Mouse (Mus musculus) heart, adult 2 months (tissue): ENCODE data around the gene Plxna1. TPM values are rescaled to one million over a fixed set of nuclear protein-coding genes. Genes with fewer than 3 reads are reported as not detected.

Source experiments
- DNase-seq, 2 experiments: peaks; one replicate each; pipeline ENCODE4 v3.0.0; 2021
- H3K27ac ChIP-seq: fragments of 200-600 bp; 2 replicates; pipeline ENCODE4 v1.8.1; 2022
- H3K27me3 ChIP-seq: fragments of 200-500 bp; 2 replicates; pipeline ENCODE4 v1.6.1; 2012; ENCODE audit warnings: mild to moderate bottlenecking, low read length, inconsistent platforms, mixed read lengths; ENCODE audit not compliant: control insufficient read depth, insufficient read depth
- H3K36me3 ChIP-seq: fragments of 200-500 bp; 2 replicates; pipeline ENCODE4 v1.6.1; 2012; ENCODE audit warnings: low read length, inconsistent platforms; ENCODE audit not compliant: control insufficient read depth, insufficient read depth
- H3K4me1 ChIP-seq: fragments of 200-500 bp; 2 replicates; pipeline ENCODE4 v1.6.1; 2011; ENCODE audit warnings: low read length; ENCODE audit not compliant: control insufficient read depth, insufficient read depth
- H3K4me3 ChIP-seq: fragments of 200-600 bp; 2 replicates; pipeline ENCODE4 v1.8.1; 2022
- H3K79me2 ChIP-seq: fragments of 200-500 bp; replicated peaks from 2 replicates; pipeline ENCODE4 v1.6.1; 2012; ENCODE audit warnings: mild to moderate bottlenecking, inconsistent platforms, low read length, moderate library complexity, mixed read lengths; ENCODE audit not compliant: control insufficient read depth, insufficient read depth
- H3K9ac ChIP-seq: fragments of 200-500 bp; 2 replicates; pipeline ENCODE4 v1.6.1; 2012; ENCODE audit warnings: low read depth, mild to moderate bottlenecking, control low read depth, inconsistent platforms, low read length, mixed read lengths
- CTCF ChIP-seq: fragments of 200-600 bp; IDR thresholded peaks from 2 replicates; pipeline ENCODE4 v1.8.1; 2022; ENCODE audit warnings: antibody characterized with exemption, mild to moderate bottlenecking, moderate library complexity
- EP300 ChIP-seq: fragments of 200-500 bp; IDR thresholded peaks from 2 replicates; pipeline ENCODE4 v1.6.1; 2011; ENCODE audit warnings: low read depth, low read length, control low read depth; ENCODE audit not compliant: insufficient read depth
- POLR2A ChIP-seq: fragments of 200-500 bp; IDR thresholded peaks from 2 replicates; pipeline ENCODE4 v1.6.1; 2011; ENCODE audit warnings: mild to moderate bottlenecking, low read depth, low read length, control low read depth; ENCODE audit not compliant: insufficient read depth
- whole genome bisulfite sequencing: fragments of 180-500 bp; shearing (Covaris S2); methylation state at CpG from one replicate; pipeline ENCODE4 v1.1.7; 2018; 5-methylcytosine and 5-hydroxymethylcytosine counted together
- intact Hi-C: fragments of 180-260 bp; cut with DNase I; formaldehyde crosslinking; loops from one replicate; pipeline ENCODE4 v1.15.1; 2025
- polyA plus RNA-seq: library from polyadenylated mRNA; depleted of rRNA; stranded (reverse); fragments of >200 nt; gene quantifications from 2 replicates; pipeline ENCODE4 v1.2.3, GENCODE M21; 2012
- total RNA-seq, 2 experiments: library from RNA; stranded (reverse); gene quantifications; 2 replicates each; pipeline ENCODE4 v1.2.3; 2021

Plxna1 gene
- total and polyA plus RNA-seq, 3 experiments: 17.3 to 21.9 (median 19.9) TPM

- H3K79me2 ChIP-seq: no peaks in the 10 kb centered on the region
- no peaks in the 10 kb centered on the region for H3K36me3 ChIP-seq
- intact Hi-C loops: loop anchor here (2.0 to 10.0 kb wide), 4 partner anchors 17 to 1119 kb away; partner anchors contain the start of genes Klf15 and Plxna1
- peak overlapping the region; percentile 24; the same call in 1 of the 2 replicates for H3K4me3 ChIP-seq
- DNase-seq: no peak
- TF ChIP-seq EP300: no peak
- TF ChIP-seq CTCF: no peak
- TF ChIP-seq POLR2A: no peak
- peak overlapping the region; percentile 78 for H3K27ac ChIP-seq
- WGBS: 25% methylated on average over 3 of the region's 3 CpGs
- no peaks in the 10 kb centered on the region for H3K27me3 ChIP-seq
- H3K9ac ChIP-seq: peak overlapping the region; percentile 14
- H3K4me1 ChIP-seq: peaks cover 27% of the 10 kb centered on the region
Observed at GRCm38 (mm10) chr6:89345486-89345785, 17.0 kb downstream of the Plxna1 start.

- TF ChIP-seq EP300: peak; percentile 71
- TF ChIP-seq CTCF: 0 out of 2 replicates have a peak, but pooled peaks have one; percentile 5
- peak; percentile 44; the same call in 1 of the 2 replicates for TF ChIP-seq POLR2A
- Histone ChIP-seq H3K36me3 (no peaks in the 10 kb centered on the region), H3K27me3 (no peaks in the 10 kb centered on the region), H3K4me1 (peaks cover 26% of the 10 kb centered on the region), H3K9ac (peak overlapping the region; percentile 31), H3K4me3 (peak overlapping the region; percentile 24; the same call in 1 of the 2 replicates), H3K79me2 (no peaks in the 10 kb centered on the region), H3K27ac (peak overlapping the region; percentile 78)
- intact Hi-C loops: loop anchor here (2.0 to 10.0 kb wide), 4 partner anchors 18 to 1120 kb away; partner anchors contain the start of genes Klf15 and Plxna1
- peak; percentile 91 to 92 for DNase-seq
- 25% methylated on average over 10 of the region's 10 CpGs for WGBS
Observed at GRCm38 (mm10) chr6:89344613-89345485, 17.6 kb downstream of the Plxna1 start.

- no peak for DNase-seq
- intact Hi-C loops: loop anchor here (10.0 kb wide), 1 partner anchor 1123 kb away; the partner anchor contains the start of gene Klf15
- H3K27ac ChIP-seq: no peak overlapping the region
- no peak overlapping the region for H3K4me3 ChIP-seq
- H3K36me3 ChIP-seq: no peaks in the 10 kb centered on the region
- no peak overlapping the region for H3K9ac ChIP-seq
- 87% methylated on average over 4 of the region's 4 CpGs for whole genome bisulfite sequencing
- H3K27me3 ChIP-seq: no peaks in the 10 kb centered on the region
- TF ChIP-seq CTCF (no peak), EP300 (no peak), POLR2A (no peak)
- peaks cover 21% of the 10 kb centered on the region for H3K4me1 ChIP-seq
- H3K79me2 ChIP-seq: no peaks in the 10 kb centered on the region
Observed at GRCm38 (mm10) chr6:89341981-89342380, 20.4 kb downstream of the Plxna1 start.

- H3K36me3 ChIP-seq: no peaks in the 10 kb centered on the region
- intact Hi-C loops: loop anchor here (5.0 kb wide), 2 partner anchors 213 to 293 kb away; no protein-coding TSS in a partner anchor
- peaks cover 9% of the 10 kb centered on the region for H3K4me1 ChIP-seq
- 45% methylated on average over 2 of the region's 2 CpGs for WGBS
- no peaks in the 10 kb centered on the region for H3K27me3 ChIP-seq
- no peak overlapping the region for H3K9ac ChIP-seq
- TF ChIP-seq POLR2A (no peak), EP300 (no peak), CTCF (peak; percentile 69)
- peak overlapping the region; percentile 31; the same call in 1 of the 2 replicates for H3K27ac ChIP-seq
- H3K79me2 ChIP-seq: no peaks in the 10 kb centered on the region
- DNase-seq: peak; percentile 78 to 80
- H3K4me3 ChIP-seq: no peak overlapping the region
Observed at GRCm38 (mm10) chr6:89339447-89339846, 23.0 kb downstream of the Plxna1 start.

- H3K27ac ChIP-seq: peak overlapping the region; percentile 31; the same call in 1 of the 2 replicates
- intact Hi-C loops: loop anchor here (5.0 kb wide), 2 partner anchors 214 to 294 kb away; no protein-coding TSS in a partner anchor
Observed at GRCm38 (mm10) chr6:89338733-89339132, 23.7 kb downstream of the Plxna1 start.

More at GRCm38 (mm10) chr6:89338733-89339132, 23.7 kb downstream of the Plxna1 start:
- WGBS: 68% methylated on average over 8 of the region's 8 CpGs
- Histone ChIP-seq H3K4me3 (no peak overlapping the region), H3K9ac (no peak overlapping the region), H3K27me3 (no peaks in the 10 kb centered on the region), H3K79me2 (no peaks in the 10 kb centered on the region), H3K4me1 (peaks cover 5% of the 10 kb centered on the region; the same call in 1 of the 2 replicates), H3K36me3 (no peaks in the 10 kb centered on the region)
- no peak for DNase-seq
- no peak for TF ChIP-seq CTCF
- no peak for TF ChIP-seq POLR2A
- no peak for TF ChIP-seq EP300
